Mouse (Mus musculus) lung, postnatal 25 days (tissue): ENCODE data around the gene Fancc.

Source experiments
- DNase-seq: peaks from one replicate; pipeline ENCODE4 v3.0.0; 2022; ENCODE audit warnings: low spot score

The Fancc gene

GRCm38 (mm10) chr13:63291016-63291415, 206.1 kb downstream of the Fancc start:
- DNase-seq, result no peak

GRCm38 (mm10) chr13:63290126-63290525, 207.0 kb downstream of the Fancc start:
- DNase-seq, result no peak

GRCm38 (mm10) chr13:63289687-63290086, 207.4 kb downstream of the Fancc start:
- no peak for DNase-seq

GRCm38 (mm10) chr13:63289152-63289551, 207.9 kb downstream of the Fancc start:
- no peak for DNase-seq

- no peak for DNase-seq
Observed at GRCm38 (mm10) chr13:63286483-63287102, 210.5 kb downstream of the Fancc start.

- no peak for DNase-seq
Observed at GRCm38 (mm10) chr13:63284748-63285147, 212.3 kb downstream of the Fancc start.

GRCm38 (mm10) chr13:63283236-63283635, 213.8 kb downstream of the Fancc start:
- no peak for DNase-seq

- no peak for DNase-seq
Observed at GRCm38 (mm10) chr13:63281206-63281605, 215.9 kb downstream of the Fancc start.

- peak; percentile 51 for DNase-seq
Observed at GRCm38 (mm10) chr13:63280344-63280743, 216.7 kb downstream of the Fancc start.

GRCm38 (mm10) chr13:63279807-63280206, 217.3 kb downstream of the Fancc start:
- DNase-seq, result no peak

GRCm38 (mm10) chr13:63278796-63279475, 218.1 kb downstream of the Fancc start:
- DNase-seq, result peak; percentile 84

- no peak for DNase-seq
Observed at GRCm38 (mm10) chr13:63278141-63278631, 218.9 kb downstream of the Fancc start.

- no peak for DNase-seq
Observed at GRCm38 (mm10) chr13:63277316-63277715, 219.8 kb downstream of the Fancc start.

- DNase-seq, result no peak
Observed at GRCm38 (mm10) chr13:63276389-63276788, 220.7 kb downstream of the Fancc start.

- DNase-seq, result no peak
Observed at GRCm38 (mm10) chr13:63274488-63275166, 222.5 kb downstream of the Fancc start.

- no peak for DNase-seq
Observed at GRCm38 (mm10) chr13:63273859-63274258, 223.2 kb downstream of the Fancc start.

GRCm38 (mm10) chr13:63272602-63273229, 224.4 kb downstream of the Fancc start:
- DNase-seq, result peak; percentile 87

- no peak for DNase-seq
Observed at GRCm38 (mm10) chr13:63272017-63272601, 225.0 kb downstream of the Fancc start.

GRCm38 (mm10) chr13:63270191-63270590, 226.9 kb downstream of the Fancc start:
- peak; percentile 71 for DNase-seq

- DNase-seq, result no peak
Observed at GRCm38 (mm10) chr13:63268776-63269175, 228.3 kb downstream of the Fancc start.

- no peak for DNase-seq
Observed at GRCm38 (mm10) chr13:63268371-63268770, 228.7 kb downstream of the Fancc start.
